Mouse (Mus musculus) hindbrain, embryonic 14.5 days (tissue): ENCODE measurements around the gene Krtap17-1. TPM values are rescaled to one million over a fixed set of nuclear protein-coding genes. Genes with fewer than 3 reads are reported as not detected.

Source experiments
- ATAC-seq: fragments of 200-750 bp; cut with Nextera tagmentation; 2 replicates; pipeline ENCODE4 v1.8.0; 2017; ENCODE audit warnings: moderate number of reproducible peaks, mild to moderate bottlenecking, moderate TSS enrichment, moderate library complexity; ENCODE audit not compliant: low FRiP score
- DNase-seq: peaks from one replicate; pipeline ENCODE4 v3.0.0-alpha.2; 2015; ENCODE audit warnings: low spot score
- H3K27ac ChIP-seq: fragments of 300-500 bp; sonication (generic); 2 replicates; pipeline ENCODE4 v1.5.1; 2014; ENCODE audit warnings: mild to moderate bottlenecking, moderate library complexity
- H3K27me3 ChIP-seq: fragments of 300-500 bp; sonication (generic); 2 replicates; pipeline ENCODE4 v1.6.1; 2014; ENCODE audit warnings: mild to moderate bottlenecking, low read length, mixed read lengths; ENCODE audit not compliant: control insufficient read depth, insufficient read depth
- H3K36me3 ChIP-seq: fragments of 300-500 bp; sonication (generic); replicated peaks from 2 replicates; pipeline ENCODE4 v1.6.1; 2014; ENCODE audit not compliant: control insufficient read depth, insufficient read depth
- H3K4me1 ChIP-seq: fragments of 300-500 bp; sonication (generic); replicated peaks from 2 replicates; pipeline ENCODE4 v1.6.1; 2014; ENCODE audit warnings: antibody characterized with exemption, low read length, mixed read lengths; ENCODE audit not compliant: control insufficient read depth, insufficient read depth
- H3K4me2 ChIP-seq: fragments of 300-500 bp; sonication (generic); replicated peaks from 2 replicates; pipeline ENCODE4 v1.6.1; 2014; ENCODE audit warnings: mild to moderate bottlenecking, moderate library complexity
- H3K4me3 ChIP-seq: fragments of 300-500 bp; sonication (generic); replicated peaks from 2 replicates; pipeline ENCODE4 v1.5.1; 2014; ENCODE audit warnings: mild to moderate bottlenecking, low read length
- H3K9ac ChIP-seq: fragments of 300-500 bp; sonication (generic); 2 replicates; pipeline ENCODE4 v1.6.1; 2014
- H3K9me3 ChIP-seq: fragments of 300-500 bp; sonication (generic); 2 replicates; pipeline ENCODE4 v1.6.1; 2016; ENCODE audit warnings: low read length; ENCODE audit not compliant: control insufficient read depth
- WGBS: fragments of 180-500 bp; shearing (Covaris S2); extraction: QIAGEN DNeasy Blood & Tissue Kit; methylation state at CpG from one replicate; pipeline ENCODE4 v1.1.7; 2014; 5-methylcytosine and 5-hydroxymethylcytosine counted together
- polyA plus RNA-seq: library from polyadenylated mRNA; unstranded; fragments of >200 nt; fragmentation: Nextera tagmentation; extraction: Ambion mirVana; gene quantifications from 2 replicates; pipeline ENCODE4 v1.2.1, GENCODE M21; 2014

Gene Krtap17-1
- polyA plus RNA-seq, 1 experiment from 2014 or later, result 1.5 TPM

GRCm38 (mm10) chr11:99985291-99986092 lies 8.3 kb downstream of the Krtap17-1 start:
- no peaks in the 10 kb centered on the region for H3K36me3 ChIP-seq
- no peaks in the 10 kb centered on the region for H3K4me1 ChIP-seq
- ATAC-seq, result peak; percentile 93
- no peak overlapping the region for H3K9ac ChIP-seq
- DNase-seq, result peak; percentile 53
- H3K27me3 ChIP-seq, result no peaks in the 10 kb centered on the region
- no peak overlapping the region for H3K4me2 ChIP-seq
- WGBS, result 64% methylated on average over 20 of the region's 20 CpGs
- no peak overlapping the region for H3K4me3 ChIP-seq
- no peaks in the 10 kb centered on the region for H3K9me3 ChIP-seq
- H3K27ac ChIP-seq, result peak overlapping the region; percentile 65

GRCm38 (mm10) chr11:99983442-99983841 lies 10.4 kb downstream of the Krtap17-1 start:
- H3K9ac ChIP-seq, result no peak overlapping the region
- H3K9me3 ChIP-seq, result no peaks in the 10 kb centered on the region
- WGBS, result 95% methylated on average over 1 of the region's 1 CpGs
- H3K4me3 ChIP-seq, result no peak overlapping the region
- no peaks in the 10 kb centered on the region for H3K4me1 ChIP-seq
- no peak overlapping the region for H3K4me2 ChIP-seq
- DNase-seq (no peak), ATAC-seq (no peak)
- no peaks in the 10 kb centered on the region for H3K27me3 ChIP-seq
- H3K27ac ChIP-seq, result no peak overlapping the region
- no peaks in the 10 kb centered on the region for H3K36me3 ChIP-seq

- no peak for ATAC-seq
- no peak overlapping the region for H3K9ac ChIP-seq
- no peaks in the 10 kb centered on the region for H3K27me3 ChIP-seq
- no peak overlapping the region for H3K27ac ChIP-seq
- 91% methylated on average over 9 of the region's 9 CpGs for WGBS
- no peaks in the 10 kb centered on the region for H3K36me3 ChIP-seq
- H3K4me3 ChIP-seq, result no peak overlapping the region
- no peaks in the 10 kb centered on the region for H3K4me1 ChIP-seq
- H3K4me2 ChIP-seq, result no peak overlapping the region
- no peak for DNase-seq
- H3K9me3 ChIP-seq, result no peaks in the 10 kb centered on the region
Measured at GRCm38 (mm10) chr11:99982731-99983130, 11.1 kb downstream of the Krtap17-1 start.

GRCm38 (mm10) chr11:99978953-99979352 lies 14.8 kb downstream of the Krtap17-1 start, which contains the start of gene Krtap29-1:
Gene Krtap29-1 (minus strand): TSS chr11:99979053.
- 70% methylated on average over 5 of the region's 5 CpGs for WGBS
- Histone ChIP-seq H3K27ac (no peak within 1 kb of the TSS), H3K4me3 (no peak within 1 kb of the TSS), H3K36me3 (no peaks in the 10 kb centered on the region), H3K9me3 (peaks cover 4% of the 10 kb centered on the region), H3K4me2 (no peak within 1 kb of the TSS), H3K9ac (no peak within 1 kb of the TSS), H3K4me1 (no peaks in the 10 kb centered on the region), H3K27me3 (no peaks in the 10 kb centered on the region)
- ATAC-seq, result no peak
- DNase-seq, result no peak

GRCm38 (mm10) chr11:99965961-99966360 lies 27.8 kb downstream of the Krtap17-1 start:
- no peak for DNase-seq
- Histone ChIP-seq H3K36me3 (no peaks in the 10 kb centered on the region), H3K9me3 (no peaks in the 10 kb centered on the region), H3K4me1 (no peaks in the 10 kb centered on the region), H3K27ac (no peak overlapping the region), H3K4me2 (no peak overlapping the region), H3K9ac (no peak overlapping the region), H3K4me3 (no peak overlapping the region), H3K27me3 (no peaks in the 10 kb centered on the region)
- WGBS, result 80% methylated on average over 2 of the region's 2 CpGs
- no peak for ATAC-seq

GRCm38 (mm10) chr11:99964213-99964612 lies 29.6 kb downstream of the Krtap17-1 start:
- 44% methylated on average over 6 of the region's 6 CpGs for WGBS
- no peak overlapping the region for H3K27ac ChIP-seq
- DNase-seq, result no peak

GRCm38 (mm10) chr11:99948175-99948574 lies 45.6 kb downstream of the Krtap17-1 start, which contains the start of gene Krtap9-5:
Gene Krtap9-5 (plus strand): TSS chr11:99948475.
- 93% methylated on average over 2 of the region's 2 CpGs for WGBS
- H3K27me3 ChIP-seq, result no peaks in the 10 kb centered on the region
- no peaks in the 10 kb centered on the region for H3K36me3 ChIP-seq
- no peaks in the 10 kb centered on the region for H3K4me1 ChIP-seq
- H3K4me3 ChIP-seq, result no peak within 1 kb of the TSS
- H3K9me3 ChIP-seq, result 0 out of 2 replicates have a peak, but pooled peaks cover under 1% of the 10 kb centered on the region
- DNase-seq, result no peak
- ATAC-seq, result no peak
- no peak within 1 kb of the TSS for H3K27ac ChIP-seq
- no peak within 1 kb of the TSS for H3K9ac ChIP-seq
- no peak within 1 kb of the TSS for H3K4me2 ChIP-seq

More at GRCm38 (mm10) chr11:99964213-99964612, 29.6 kb downstream of the Krtap17-1 start:
- H3K27me3 ChIP-seq, result no peaks in the 10 kb centered on the region
- H3K4me3 ChIP-seq, result no peak overlapping the region
- H3K9ac ChIP-seq, result no peak overlapping the region
- H3K9me3 ChIP-seq, result no peaks in the 10 kb centered on the region
- no peak overlapping the region for H3K4me2 ChIP-seq
- H3K4me1 ChIP-seq, result no peaks in the 10 kb centered on the region
- no peak for ATAC-seq
- no peaks in the 10 kb centered on the region for H3K36me3 ChIP-seq

Other genes with a start within 250 kb of the Krtap17-1 start
- gene Gm11595, start 221.1 kb downstream of the Krtap17-1 start, polyA plus RNA-seq, result not detected in 2 replicates
- not detected in 2 replicates for gene Krtap4-8, start 213.3 kb downstream of the Krtap17-1 start, polyA plus RNA-seq
- gene Krtap4-9, start 208.8 kb downstream of the Krtap17-1 start, polyA plus RNA-seq, result not detected in 2 replicates
- not detected in 2 replicates for gene Gm11596, start 200.5 kb downstream of the Krtap17-1 start, polyA plus RNA-seq
- not detected in 2 replicates for gene Gm11569, start 195.1 kb downstream of the Krtap17-1 start, polyA plus RNA-seq
- gene Gm11554, start 189.5 kb downstream of the Krtap17-1 start, polyA plus RNA-seq, result not detected in 2 replicates
- not detected in 2 replicates for gene Krtap4-13, start 184.1 kb downstream of the Krtap17-1 start, polyA plus RNA-seq
- gene Gm11564, start 178.3 kb downstream of the Krtap17-1 start, polyA plus RNA-seq, result not detected in 2 replicates
- gene 2300003K06Rik, start 155.9 kb downstream of the Krtap17-1 start, polyA plus RNA-seq, result not detected in 2 replicates
- not detected in 2 replicates for gene Krtap4-16, start 142.4 kb downstream of the Krtap17-1 start, polyA plus RNA-seq
- gene Gm11568, start 136.1 kb downstream of the Krtap17-1 start, polyA plus RNA-seq, result not detected in 2 replicates
- not detected in 2 replicates for gene Gm11559, start 129.5 kb downstream of the Krtap17-1 start, polyA plus RNA-seq
- not detected in 2 replicates for gene Krtap9-1, start 120.6 kb downstream of the Krtap17-1 start, polyA plus RNA-seq
- gene Gm11567, start 114.8 kb downstream of the Krtap17-1 start, polyA plus RNA-seq, result not detected in 2 replicates
- gene Krtap31-1, start 86.1 kb downstream of the Krtap17-1 start, polyA plus RNA-seq, result not detected in 2 replicates
- gene Gm11565, start 79.2 kb downstream of the Krtap17-1 start, polyA plus RNA-seq, result not detected in 2 replicates
- gene Krtap31-2, start 57.7 kb downstream of the Krtap17-1 start, polyA plus RNA-seq, result not detected in 2 replicates
- not detected in 2 replicates for gene Krtap9-5, start 45.5 kb downstream of the Krtap17-1 start, polyA plus RNA-seq
- not detected in 2 replicates for gene Krtap29-1, start 14.9 kb downstream of the Krtap17-1 start, polyA plus RNA-seq
- 0.16 and 0.29 TPM in 2 replicates for gene Krtap16-1, start 7.4 kb downstream of the Krtap17-1 start, polyA plus RNA-seq
- not detected in 2 replicates for gene Krt33a, start 22.2 kb upstream of the Krtap17-1 start, polyA plus RNA-seq
- gene Krt33b, start 35.9 kb upstream of the Krtap17-1 start, polyA plus RNA-seq, result 0.13 TPM in 1 of 2 replicates, not detected in the other
- gene Krt34, start 47.6 kb upstream of the Krtap17-1 start, polyA plus RNA-seq, result not detected in 2 replicates
- gene Krt31, start 56.6 kb upstream of the Krtap17-1 start, polyA plus RNA-seq, result not detected in 2 replicates
- not detected in 2 replicates for gene Krt32, start 94.2 kb upstream of the Krtap17-1 start, polyA plus RNA-seq
- gene Krt35, start 102.2 kb upstream of the Krtap17-1 start, polyA plus RNA-seq, result not detected in 2 replicates
- gene Krt36, start 111.6 kb upstream of the Krtap17-1 start, polyA plus RNA-seq, result not detected in 2 replicates
- gene Krt13, start 127.6 kb upstream of the Krtap17-1 start, polyA plus RNA-seq, result not detected in 2 replicates
- gene Krt15, start 141.9 kb upstream of the Krtap17-1 start, polyA plus RNA-seq, result 0.15 and 0.16 TPM in 2 replicates
- 0.87 and 0.90 TPM in 2 replicates for gene Krt19, start 154.7 kb upstream of the Krtap17-1 start, polyA plus RNA-seq
- gene Krt9, start 199.3 kb upstream of the Krtap17-1 start, polyA plus RNA-seq, result not detected in 2 replicates
- gene Krt14, start 213.6 kb upstream of the Krtap17-1 start, polyA plus RNA-seq, result 0.23 TPM in 1 of 2 replicates, not detected in the other